Mouse (Mus musculus) heart, adult 2 months (tissue): ENCODE measurements at regions not wholly inside any gene's neighbourhood (a gene's known extent, or its start where the extent isn't known, plus 50 kb on each side); places are given as distances from the start of the nearest gene placed in this dataset.

Experiments used
- EP300 ChIP-seq: fragments of 200-500 bp; IDR thresholded peaks from 2 replicates; pipeline ENCODE4 v1.6.1; 2011; ENCODE audit warnings: low read depth, low read length, control low read depth; ENCODE audit not compliant: insufficient read depth
- POLR2A ChIP-seq: fragments of 200-500 bp; IDR thresholded peaks from 2 replicates; pipeline ENCODE4 v1.6.1; 2011; ENCODE audit warnings: mild to moderate bottlenecking, low read depth, low read length, control low read depth; ENCODE audit not compliant: insufficient read depth

DNA sequence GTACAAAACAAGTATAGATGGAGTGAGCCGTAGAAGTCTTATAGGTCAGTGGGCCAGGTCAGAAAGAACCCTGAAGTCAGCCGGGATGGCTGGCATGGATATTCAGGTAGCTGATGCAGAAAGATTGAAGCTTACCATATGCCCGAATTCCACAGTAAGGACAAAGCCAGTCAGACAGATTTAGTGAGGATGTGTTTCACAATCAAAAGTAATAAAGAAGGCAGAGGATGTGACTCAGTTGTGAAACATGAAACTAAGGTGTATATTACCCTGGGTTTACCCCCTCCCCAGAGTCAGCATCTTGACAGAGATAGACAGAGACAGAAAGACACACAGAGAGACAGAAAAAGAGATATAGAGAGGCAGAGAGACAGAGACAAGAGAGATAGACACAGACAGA lies 109.3 kb upstream of the Sgcd start:
- TF ChIP-seq POLR2A (no peak), EP300 (no peak)
